Mouse (Mus musculus) heart, adult 2 months (tissue): Measurements from ENCODE around the gene Fam161a. TPM values are rescaled to one million over a fixed set of nuclear protein-coding genes. Genes with fewer than 3 reads are reported as not detected.
"Not testable (repeated sequence)": the region's sequence is repeated elsewhere in the genome, so short reads cannot be mapped to it uniquely, and the experiment has no call there.

ENCODE experiments used
- DNase-seq, 2 experiments: peaks; one replicate each; pipeline ENCODE4 v3.0.0; 2021
- H3K27ac ChIP-seq: fragments of 200-600 bp; 2 replicates; pipeline ENCODE4 v1.8.1; 2022
- H3K27me3 ChIP-seq: fragments of 200-500 bp; 2 replicates; pipeline ENCODE4 v1.6.1; 2012; ENCODE audit warnings: mild to moderate bottlenecking, low read length, inconsistent platforms, mixed read lengths; ENCODE audit not compliant: control insufficient read depth, insufficient read depth
- H3K36me3 ChIP-seq: fragments of 200-500 bp; 2 replicates; pipeline ENCODE4 v1.6.1; 2012; ENCODE audit warnings: low read length, inconsistent platforms; ENCODE audit not compliant: control insufficient read depth, insufficient read depth
- H3K4me1 ChIP-seq: fragments of 200-500 bp; 2 replicates; pipeline ENCODE4 v1.6.1; 2011; ENCODE audit warnings: low read length; ENCODE audit not compliant: control insufficient read depth, insufficient read depth
- H3K4me3 ChIP-seq: fragments of 200-600 bp; 2 replicates; pipeline ENCODE4 v1.8.1; 2022
- H3K79me2 ChIP-seq: fragments of 200-500 bp; replicated peaks from 2 replicates; pipeline ENCODE4 v1.6.1; 2012; ENCODE audit warnings: mild to moderate bottlenecking, inconsistent platforms, low read length, moderate library complexity, mixed read lengths; ENCODE audit not compliant: control insufficient read depth, insufficient read depth
- H3K9ac ChIP-seq: fragments of 200-500 bp; 2 replicates; pipeline ENCODE4 v1.6.1; 2012; ENCODE audit warnings: low read depth, mild to moderate bottlenecking, control low read depth, inconsistent platforms, low read length, mixed read lengths
- CTCF ChIP-seq: fragments of 200-600 bp; IDR thresholded peaks from 2 replicates; pipeline ENCODE4 v1.8.1; 2022; ENCODE audit warnings: antibody characterized with exemption, mild to moderate bottlenecking, moderate library complexity
- EP300 ChIP-seq: fragments of 200-500 bp; IDR thresholded peaks from 2 replicates; pipeline ENCODE4 v1.6.1; 2011; ENCODE audit warnings: low read depth, low read length, control low read depth; ENCODE audit not compliant: insufficient read depth
- POLR2A ChIP-seq: fragments of 200-500 bp; IDR thresholded peaks from 2 replicates; pipeline ENCODE4 v1.6.1; 2011; ENCODE audit warnings: mild to moderate bottlenecking, low read depth, low read length, control low read depth; ENCODE audit not compliant: insufficient read depth
- WGBS: fragments of 180-500 bp; shearing (Covaris S2); methylation state at CpG from one replicate; pipeline ENCODE4 v1.1.7; 2018; 5-methylcytosine and 5-hydroxymethylcytosine counted together
- intact Hi-C: fragments of 180-260 bp; cut with DNase I; formaldehyde crosslinking; loops from one replicate; pipeline ENCODE4 v1.15.1; 2025
- polyA plus RNA-seq: library from polyadenylated mRNA; depleted of rRNA; stranded (reverse); fragments of >200 nt; gene quantifications from 2 replicates; pipeline ENCODE4 v1.2.3, GENCODE M21; 2012
- total RNA-seq, 2 experiments: library from RNA; stranded (reverse); gene quantifications; 2 replicates each; pipeline ENCODE4 v1.2.3; 2021

Fam161a gene
- total and polyA plus RNA-seq, 3 experiments: 1.2 to 2.3 (median 1.9) TPM

- Histone ChIP-seq H3K27ac (no peak overlapping the region), H3K79me2 (no peaks in the 10 kb centered on the region), H3K36me3 (no peaks in the 10 kb centered on the region), H3K9ac (no peak overlapping the region), H3K4me3 (no peak overlapping the region), H3K27me3 (no peaks in the 10 kb centered on the region), H3K4me1 (peaks cover 2% of the 10 kb centered on the region; the same call in 1 of the 2 replicates)
- WGBS: 60% methylated on average over 5 of the region's 5 CpGs
- DNase-seq: no peak
- intact Hi-C loops: no loop called here
- no peak for TF ChIP-seq EP300
- TF ChIP-seq CTCF: no peak
- TF ChIP-seq POLR2A: no peak
Observed at GRCm38 (mm10) chr11:23047252-23047651, 39.9 kb downstream of the Fam161a start.

- intact Hi-C loops: no loop called here
- DNase-seq: peak in 1 of 2 experiments; percentile 6
- Histone ChIP-seq H3K4me3 (peak overlapping the region; percentile 34), H3K27me3 (no peaks in the 10 kb centered on the region), H3K79me2 (no peaks in the 10 kb centered on the region), H3K27ac (no peak overlapping the region), H3K36me3 (no peaks in the 10 kb centered on the region), H3K9ac (0 out of 2 replicates have a peak overlapping the region, but pooled peaks have one; percentile 4), H3K4me1 (peaks cover 2% of the 10 kb centered on the region; the same call in 1 of the 2 replicates)
- 31% methylated on average over 20 of the region's 20 CpGs for WGBS
- no peak for TF ChIP-seq EP300
- no peak for TF ChIP-seq POLR2A
- no peak for TF ChIP-seq CTCF
Observed at GRCm38 (mm10) chr11:23047663-23048582, 40.6 kb downstream of the Fam161a start.

GRCm38 (mm10) chr11:23049642-23050041 is 42.3 kb downstream of the Fam161a start:
- intact Hi-C loops: no loop called here
- Histone ChIP-seq H3K36me3 (no peaks in the 10 kb centered on the region), H3K79me2 (no peaks in the 10 kb centered on the region), H3K4me1 (peaks cover 2% of the 10 kb centered on the region; the same call in 1 of the 2 replicates), H3K27ac (no peak overlapping the region), H3K27me3 (no peaks in the 10 kb centered on the region), H3K4me3 (no peak overlapping the region), H3K9ac (no peak overlapping the region)
- no peak for DNase-seq
- TF ChIP-seq CTCF (no peak), EP300 (no peak), POLR2A (no peak)

- no peaks in the 10 kb centered on the region for H3K27me3 ChIP-seq
- WGBS: 37% methylated on average over 4 of the region's 4 CpGs
- intact Hi-C loops: no loop called here
- no peaks in the 10 kb centered on the region for H3K79me2 ChIP-seq
- TF ChIP-seq POLR2A (no peak), EP300 (no peak), CTCF (no peak)
- H3K4me3 ChIP-seq: no peak overlapping the region
- H3K36me3 ChIP-seq: no peaks in the 10 kb centered on the region
- DNase-seq: no peak
- peaks cover 2% of the 10 kb centered on the region; the same call in 1 of the 2 replicates for H3K4me1 ChIP-seq
- H3K27ac ChIP-seq: no peak overlapping the region
- H3K9ac ChIP-seq: no peak overlapping the region
Observed at GRCm38 (mm10) chr11:23052353-23052752, 45.0 kb downstream of the Fam161a start.

GRCm38 (mm10) chr11:23063153-23063552 is 55.8 kb downstream of the Fam161a start:
- Histone ChIP-seq H3K4me3 (no peak overlapping the region), H3K79me2 (no peaks in the 10 kb centered on the region), H3K27ac (no peak overlapping the region), H3K4me1 (peaks cover 2% of the 10 kb centered on the region), H3K36me3 (no peaks in the 10 kb centered on the region), H3K27me3 (no peaks in the 10 kb centered on the region), H3K9ac (no peak overlapping the region)
- intact Hi-C loops: no loop called here
- 66% methylated on average over 6 of the region's 6 CpGs for WGBS
- TF ChIP-seq EP300 (no peak), CTCF (no peak), POLR2A (no peak)
- DNase-seq: no peak

GRCm38 (mm10) chr11:23063857-23064256 is 56.5 kb downstream of the Fam161a start:
- TF ChIP-seq EP300 (no peak), CTCF (no peak), POLR2A (no peak)
- no peaks in the 10 kb centered on the region for H3K36me3 ChIP-seq
- intact Hi-C loops: no loop called here
- no peak overlapping the region for H3K9ac ChIP-seq
- H3K27me3 ChIP-seq: no peaks in the 10 kb centered on the region
- H3K79me2 ChIP-seq: no peaks in the 10 kb centered on the region
- H3K4me1 ChIP-seq: peaks cover 3% of the 10 kb centered on the region
- H3K4me3 ChIP-seq: no peak overlapping the region
- no peak for DNase-seq
- 43% methylated on average over 3 of the region's 3 CpGs for WGBS
- H3K27ac ChIP-seq: no peak overlapping the region

GRCm38 (mm10) chr11:23064276-23064675 is 56.9 kb downstream of the Fam161a start:
- DNase-seq, H3K27ac ChIP-seq, H3K79me2 ChIP-seq, H3K9ac ChIP-seq, H3K27me3 ChIP-seq, H3K4me3 ChIP-seq, H3K36me3 ChIP-seq, intact Hi-C loops, H3K4me1 ChIP-seq: not testable (repeated sequence)
- 57% methylated on average over 3 of the region's 3 CpGs for WGBS
